Mouse (Mus musculus) testis, adult 2 months (tissue): ENCODE results near the gene Adam1b.

ENCODE experiments used
- CTCF ChIP-seq: fragments of 200-500 bp; IDR thresholded peaks from 2 replicates; pipeline ENCODE4 v1.5.1; 2012; ENCODE audit warnings: low read depth, mild to moderate bottlenecking, inconsistent platforms, low read length, moderate library complexity; ENCODE audit not compliant: control insufficient read depth, insufficient read depth, insufficient replicate concordance
- POLR2A ChIP-seq: fragments of 200-500 bp; IDR thresholded peaks from 2 replicates; pipeline ENCODE4 v1.6.1; 2012; ENCODE audit warnings: low read depth, mild to moderate bottlenecking, inconsistent platforms, low read length, moderate library complexity; ENCODE audit not compliant: control insufficient read depth

- TF ChIP-seq POLR2A (no peak), CTCF (no peak)
Observed at GRCm38 (mm10) chr5:121462967-121463366, 40.3 kb downstream of the Adam1b start.
